In the genomic region with DNA sequence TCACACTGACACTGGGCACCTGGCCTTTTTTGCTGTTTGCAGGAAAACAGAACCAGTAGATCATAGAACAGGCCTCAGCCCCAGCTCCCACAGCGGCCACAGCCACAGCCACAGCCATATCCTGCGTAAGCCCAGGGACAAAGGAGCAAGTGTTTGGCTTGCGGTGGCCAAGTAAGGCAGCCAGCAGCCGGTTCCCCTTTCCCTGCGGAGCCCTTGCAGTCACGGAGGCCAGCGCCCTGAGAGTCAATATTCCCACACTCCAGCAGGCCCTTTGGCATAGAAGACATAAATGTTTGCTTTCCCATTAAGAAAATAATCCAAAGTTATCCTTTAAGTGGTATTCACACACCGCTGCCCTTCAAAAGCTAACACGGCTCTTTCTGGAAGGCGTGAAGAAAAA, we compare ENCODE assay signal across 8 mouse cellular contexts.
DNase-seq lines count a peak whose midpoint lies in the region; ATAC-seq and TF ChIP-seq lines count a peak whose summit lies in the region.
"Had no signal": no experiment of that assay in that cellular context is flagged by ENCODE, and none has a peak within 500 bp of the region (broad histone marks: within the 10 kb centered on the region; RNA-seq: fewer than 3 reads in every experiment).

No protein-coding gene starts in this region.

- H3K27me3 ChIP-seq in midbrain, postnatal 0 days (ENCODE audit: insufficient read depth, low read length), result no peaks in the 10 kb centered on the region
- 0 out of 2 replicates have a peak, but pooled peaks cover 4% of the 10 kb centered on the region for H3K27me3 ChIP-seq in midbrain, embryonic 13.5 days
- H3K27me3 ChIP-seq in stomach, postnatal 0 days (ENCODE audit: control insufficient read depth, insufficient read depth, low read length), result no peaks in the 10 kb centered on the region

- TF ChIP-seq CTCF in midbrain, postnatal 0 days (IDR thresholded peaks at IDR 0.05), result no peak
- TF ChIP-seq CTCF in stomach, postnatal 0 days (IDR thresholded peaks at IDR 0.05; ENCODE audit: low read depth), result no peak

- H3K4me1 ChIP-seq in midbrain, postnatal 0 days (ENCODE audit: insufficient read depth, low read length), result peaks cover 14% of the 10 kb centered on the region
- peaks cover 35% of the 10 kb centered on the region for H3K4me1 ChIP-seq in midbrain, embryonic 13.5 days (replicated peaks)
- peaks cover 7% of the 10 kb centered on the region for H3K4me1 ChIP-seq in stomach, postnatal 0 days (replicated peaks; ENCODE audit: control insufficient read depth, insufficient read depth)

- H3K4me3 ChIP-seq in midbrain, postnatal 0 days (ENCODE audit: low read depth, low read length), result no peak overlapping the region
- no peak overlapping the region for H3K4me3 ChIP-seq in midbrain, embryonic 13.5 days (replicated peaks)
- H3K4me3 ChIP-seq in stomach, postnatal 0 days (ENCODE audit: low read depth, low read length), result no peak overlapping the region
- H3K4me3 ChIP-seq: midbrain, embryonic 12.5 days had no signal

- no peak for TF ChIP-seq EP300 in stomach, postnatal 0 days (optimal IDR thresholded peaks at IDR 0.05)

- H3K27ac ChIP-seq in midbrain, postnatal 0 days (ENCODE audit: low read depth, low read length), result peak overlapping the region; percentile 32; the same call in 1 of the 2 replicates
- H3K27ac ChIP-seq in midbrain, embryonic 13.5 days, result no peak overlapping the region
- H3K27ac ChIP-seq in stomach, postnatal 0 days (replicated peaks), result peak overlapping the region; percentile 56; the same call in 1 of the 2 replicates
- H3K27ac ChIP-seq: midbrain, embryonic 12.5 days had no signal

- 47% methylated on average over 10 of the region's 10 CpGs for WGBS in midbrain, postnatal 0 days
- WGBS in midbrain, embryonic 13.5 days, result 49% methylated on average over 10 of the region's 10 CpGs
- 16% methylated on average over 10 of the region's 10 CpGs for WGBS in large intestine, adult 2 months
- 40% methylated on average over 10 of the region's 10 CpGs for WGBS in stomach, postnatal 0 days

- no peak for ATAC-seq in midbrain, postnatal 0 days (ENCODE audit: low FRiP score)
- no peak for ATAC-seq in midbrain, embryonic 13.5 days
- peak; percentile 82 for ATAC-seq in granulocyte monocyte progenitor cell, adult 5-6 weeks (replicated peaks; ENCODE audit: poor library complexity, severe bottlenecking)
- peak; percentile 72 for ATAC-seq in stomach, postnatal 0 days (ENCODE audit: low FRiP score, low TSS enrichment)

- peak; percentile 44 for DNase-seq in midbrain, postnatal 0 days (ENCODE audit: low spot score)
- DNase-seq in large intestine, adult 2 months (ENCODE audit: low read depth, low spot score), result peak; percentile 19
- peak; percentile 84 for DNase-seq in stomach, postnatal 0 days (ENCODE audit: low spot score)
- no peak for DNase-seq in frontal cortex, postnatal 10 days (ENCODE audit: low spot score in 2 of 2)
- DNase-seq in layer of hippocampus, adult 9-10 months (ENCODE audit: low spot score), result no peak

- H3K9ac ChIP-seq in midbrain, postnatal 0 days (replicated peaks; ENCODE audit: low read length, poor library complexity, severe bottlenecking), result no peak overlapping the region
- H3K9ac ChIP-seq in midbrain, embryonic 13.5 days (replicated peaks), result no peak overlapping the region
- no peak overlapping the region for H3K9ac ChIP-seq in stomach, postnatal 0 days (ENCODE audit: low read length)
- H3K9ac ChIP-seq: midbrain, embryonic 12.5 days had no signal

- H3K9me3 ChIP-seq in midbrain, postnatal 0 days (ENCODE audit: low read length), result no peaks in the 10 kb centered on the region
- H3K9me3 ChIP-seq in midbrain, embryonic 13.5 days, result no peaks in the 10 kb centered on the region
- H3K9me3 ChIP-seq in stomach, postnatal 0 days (ENCODE audit: control insufficient read depth, low read length), result no peaks in the 10 kb centered on the region
- H3K9me3 ChIP-seq: midbrain, embryonic 12.5 days had no signal

- H3K36me3 ChIP-seq in midbrain, postnatal 0 days (ENCODE audit: insufficient read depth, low read length), result no peaks in the 10 kb centered on the region
- no peaks in the 10 kb centered on the region for H3K36me3 ChIP-seq in midbrain, embryonic 13.5 days
- H3K36me3 ChIP-seq in stomach, postnatal 0 days (ENCODE audit: control insufficient read depth, insufficient read depth, low read length), result no peaks in the 10 kb centered on the region
- H3K36me3 ChIP-seq: midbrain, embryonic 12.5 days had no signal

- H3K4me2 ChIP-seq in midbrain, postnatal 0 days (ENCODE audit: low read depth, low read length, poor library complexity, severe bottlenecking), result no peak overlapping the region
- no peak overlapping the region for H3K4me2 ChIP-seq in midbrain, embryonic 13.5 days (replicated peaks)
- no peak overlapping the region for H3K4me2 ChIP-seq in stomach, postnatal 0 days (replicated peaks; ENCODE audit: low read depth)
- H3K4me2 ChIP-seq: midbrain, embryonic 12.5 days had no signal

Comparison
In these comparisons a context has a peak if more than half of its experiments do, and no peak if none do; other contexts are left out.
1. ATAC-seq: peak in granulocyte monocyte progenitor cell, adult 5-6 weeks (single experiment) and stomach, postnatal 0 days (single experiment); none in midbrain, postnatal 0 days (single experiment) and midbrain, embryonic 13.5 days (single experiment).
2. DNase-seq: peak in midbrain, postnatal 0 days (single experiment), large intestine, adult 2 months (single experiment) and stomach, postnatal 0 days (single experiment); none in frontal cortex, postnatal 10 days (0 of 2) and layer of hippocampus, adult 9-10 months (single experiment).